Mouse (Mus musculus): ENCODE measurements around the gene Cyp1a2.

The Cyp1a2 gene

DNA sequence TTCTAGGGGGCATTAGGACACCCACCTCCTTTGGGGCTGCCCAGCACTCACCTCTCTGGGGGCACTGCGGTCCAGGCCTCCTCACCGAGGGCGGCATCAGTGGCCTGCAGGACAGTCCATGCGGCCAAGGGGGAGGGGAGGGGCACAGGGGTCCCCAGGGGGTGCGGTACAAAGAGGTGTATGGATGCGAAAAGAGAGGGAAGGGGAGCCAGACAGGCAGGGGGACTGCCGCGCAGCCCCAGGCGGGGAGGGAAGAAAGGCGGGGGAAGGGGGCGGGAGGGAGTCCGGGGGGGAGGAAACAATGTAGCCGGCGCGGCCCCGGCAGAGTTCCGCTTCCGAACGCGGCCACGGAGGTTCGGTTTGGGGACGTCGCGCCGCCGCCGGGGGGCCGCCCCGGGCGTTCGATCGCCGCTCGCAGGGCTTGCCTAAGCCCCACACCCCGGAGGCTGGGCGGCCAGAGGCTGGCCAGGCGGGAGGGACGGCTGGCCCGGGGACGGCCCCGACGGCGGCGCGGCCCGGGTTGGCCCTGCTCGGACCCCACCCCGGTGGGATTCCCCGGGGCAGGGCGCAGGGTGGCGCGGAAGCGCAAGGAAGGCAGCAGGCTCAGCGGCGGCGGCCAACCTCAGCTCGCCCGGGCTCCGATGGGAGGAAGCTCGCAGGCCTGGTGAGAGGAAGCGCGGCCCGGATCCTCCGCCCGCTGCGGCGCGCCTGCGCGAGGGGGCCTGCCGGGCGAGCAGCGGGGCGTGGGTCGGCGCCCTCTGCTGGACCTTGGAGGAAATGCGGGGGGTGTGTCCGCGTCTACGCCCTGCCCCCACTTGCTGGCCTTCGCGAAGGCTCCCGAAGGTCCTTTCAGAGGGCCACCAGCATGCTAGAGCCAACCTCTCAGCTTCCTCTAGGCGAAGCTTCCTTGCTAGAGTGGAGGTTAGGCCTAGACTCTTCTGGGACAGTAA lies 38.3 kb downstream of the Cyp1a2 start:
- peak; percentile 95 for DNase-seq

DNA sequence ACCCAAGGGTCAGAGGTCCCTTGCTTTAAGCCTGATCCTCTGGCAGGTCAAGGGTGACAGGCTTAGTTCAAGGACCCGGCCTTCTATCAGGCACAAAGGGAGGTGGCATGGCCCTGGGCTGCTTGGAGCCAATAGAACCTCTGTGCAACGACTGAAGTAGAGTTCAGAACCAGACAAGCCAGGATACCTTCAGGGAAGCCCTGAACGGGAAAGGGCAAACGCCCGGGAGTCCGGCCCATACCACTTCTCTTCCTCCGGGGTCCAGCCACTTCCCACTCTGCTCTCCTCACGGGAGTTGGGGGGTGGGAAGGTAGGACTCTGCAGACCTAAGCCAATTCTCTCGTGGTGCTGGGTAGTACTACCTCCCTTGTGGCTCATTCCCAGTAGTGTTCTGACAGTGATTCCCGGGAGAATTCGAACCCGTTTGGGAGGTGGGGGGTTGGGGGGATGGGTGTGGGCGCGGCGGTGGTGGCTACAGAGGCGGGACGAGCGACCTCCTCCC lies 39.0 kb downstream of the Cyp1a2 start:
- no peak for DNase-seq

DNA sequence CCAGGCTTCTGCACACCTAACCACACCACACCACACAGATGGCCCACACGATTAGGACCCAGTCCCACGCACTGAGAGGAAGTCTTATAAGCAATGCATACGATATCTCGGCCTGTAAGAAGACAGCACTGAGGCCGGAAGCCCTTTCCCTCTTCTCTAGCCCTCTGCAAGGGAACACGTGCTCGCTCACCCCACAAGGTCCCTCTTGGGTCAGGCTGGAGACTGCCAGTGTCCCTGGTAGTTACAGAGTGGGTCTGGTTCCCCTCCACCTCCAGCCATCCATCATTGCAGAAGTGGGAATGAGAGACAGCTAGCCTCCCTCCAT lies 39.7 kb downstream of the Cyp1a2 start:
- peak; percentile 70 for DNase-seq

DNA sequence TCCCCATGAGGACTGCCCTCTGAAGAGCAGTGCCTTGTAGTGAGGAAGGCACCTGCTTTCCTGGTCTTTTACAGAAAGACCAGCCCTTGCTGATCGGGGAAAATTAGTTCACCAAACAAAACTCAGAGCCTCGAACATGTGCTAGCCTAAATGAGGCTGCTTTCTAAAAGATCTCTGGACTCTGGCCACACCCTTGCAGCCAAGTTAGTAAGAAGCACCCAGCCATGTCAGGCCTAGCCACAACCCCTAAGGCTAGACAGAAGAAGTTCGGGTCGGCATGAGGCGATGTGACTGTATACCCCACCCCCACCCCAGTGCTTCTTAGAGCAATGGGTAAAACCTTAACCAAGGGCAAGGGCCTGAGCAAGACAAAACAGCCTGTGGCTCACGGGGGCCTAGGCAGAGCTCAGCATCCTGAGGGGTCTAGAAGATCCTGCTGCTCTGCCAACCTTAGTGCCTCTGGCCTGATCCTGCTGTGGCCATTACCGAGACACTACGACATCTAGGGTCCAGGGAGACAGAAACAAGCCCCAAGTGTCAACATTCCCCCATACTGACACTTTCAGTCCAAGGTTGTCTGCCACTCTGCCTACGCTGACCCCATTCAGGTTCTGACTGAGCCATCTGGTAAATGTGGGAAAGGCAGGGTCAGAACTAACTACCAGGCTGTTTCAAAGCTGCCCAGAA lies 40.2 kb downstream of the Cyp1a2 start:
- DNase-seq, result peak; percentile 32

DNA sequence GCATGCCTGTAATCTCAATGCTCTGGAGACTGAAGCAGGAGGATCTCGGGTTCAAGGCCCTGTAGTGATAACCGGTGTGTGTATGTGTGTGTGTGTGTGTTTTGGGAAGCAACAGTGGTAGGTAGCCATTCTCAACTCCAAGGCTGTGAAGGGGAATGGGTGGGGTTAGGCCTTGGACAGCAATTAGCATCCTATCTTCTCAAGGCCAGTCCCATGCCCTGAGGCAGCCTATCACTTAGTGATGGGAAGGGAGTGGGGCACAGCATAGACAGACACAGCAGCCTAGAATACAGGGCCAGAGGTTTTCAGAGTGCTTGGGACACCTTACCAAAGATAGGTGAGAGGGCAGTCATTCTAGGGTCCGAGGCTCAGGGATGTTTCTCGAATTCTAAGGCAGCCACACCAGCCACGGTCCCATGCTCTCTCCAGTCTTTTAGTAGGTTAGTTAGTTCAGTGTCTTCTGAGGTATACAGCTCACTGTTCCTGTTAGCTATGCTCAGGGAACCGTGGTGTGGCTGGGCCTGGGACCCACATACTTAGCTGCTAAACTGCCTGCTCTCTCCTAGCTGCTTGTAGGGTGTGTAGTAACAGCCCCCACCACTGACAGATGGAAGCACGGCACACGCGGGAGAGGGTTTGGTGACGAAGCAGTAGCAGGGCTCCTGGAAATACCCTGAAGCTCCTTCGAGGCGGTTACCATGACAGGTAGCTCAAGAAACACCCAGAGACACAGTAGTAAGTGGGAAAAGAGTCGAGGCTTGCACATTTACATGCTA lies 41.5 kb downstream of the Cyp1a2 start:
- DNase-seq, result peak; percentile 38

DNA sequence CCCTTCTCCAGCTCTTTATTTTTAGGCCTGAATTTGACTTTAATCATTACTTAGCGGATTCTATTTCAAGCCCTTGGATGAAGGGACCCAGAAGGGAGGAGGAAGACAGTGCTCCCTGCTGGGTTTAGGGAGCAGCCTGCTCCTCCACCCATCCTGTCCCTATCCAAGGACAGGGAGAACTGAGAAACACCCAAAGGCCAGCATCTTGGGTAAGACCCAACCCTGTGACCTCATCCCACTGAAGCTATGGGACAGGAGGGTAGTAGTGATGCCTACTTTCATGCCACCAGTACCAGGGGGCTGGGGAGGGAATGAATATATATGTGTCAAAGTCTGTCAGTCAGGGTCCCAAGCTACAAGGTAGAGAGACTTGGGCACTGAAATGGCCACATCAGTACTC lies 42.5 kb downstream of the Cyp1a2 start:
- no peak for DNase-seq

DNA sequence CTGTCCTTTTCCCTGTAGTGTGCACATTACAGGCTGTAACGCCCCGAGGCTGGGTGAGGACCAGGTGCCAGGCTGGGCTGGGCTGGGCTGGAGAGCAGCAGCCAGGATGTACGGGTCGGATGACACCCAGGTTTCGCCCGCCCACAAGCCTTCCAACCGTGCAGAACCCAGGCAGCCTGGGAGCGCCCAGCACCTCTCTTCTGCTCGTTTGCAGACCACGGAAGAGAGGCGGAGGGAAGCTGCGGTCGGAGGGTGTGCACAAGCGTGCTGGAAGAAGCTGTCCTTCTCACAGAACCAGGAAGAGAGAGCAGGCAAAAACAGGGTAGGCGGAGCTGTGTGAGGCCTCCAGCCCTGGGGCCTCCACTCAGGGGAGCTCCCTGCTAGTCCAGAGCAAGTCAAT lies 43.1 kb downstream of the Cyp1a2 start:
- peak; percentile 93 for DNase-seq

DNA sequence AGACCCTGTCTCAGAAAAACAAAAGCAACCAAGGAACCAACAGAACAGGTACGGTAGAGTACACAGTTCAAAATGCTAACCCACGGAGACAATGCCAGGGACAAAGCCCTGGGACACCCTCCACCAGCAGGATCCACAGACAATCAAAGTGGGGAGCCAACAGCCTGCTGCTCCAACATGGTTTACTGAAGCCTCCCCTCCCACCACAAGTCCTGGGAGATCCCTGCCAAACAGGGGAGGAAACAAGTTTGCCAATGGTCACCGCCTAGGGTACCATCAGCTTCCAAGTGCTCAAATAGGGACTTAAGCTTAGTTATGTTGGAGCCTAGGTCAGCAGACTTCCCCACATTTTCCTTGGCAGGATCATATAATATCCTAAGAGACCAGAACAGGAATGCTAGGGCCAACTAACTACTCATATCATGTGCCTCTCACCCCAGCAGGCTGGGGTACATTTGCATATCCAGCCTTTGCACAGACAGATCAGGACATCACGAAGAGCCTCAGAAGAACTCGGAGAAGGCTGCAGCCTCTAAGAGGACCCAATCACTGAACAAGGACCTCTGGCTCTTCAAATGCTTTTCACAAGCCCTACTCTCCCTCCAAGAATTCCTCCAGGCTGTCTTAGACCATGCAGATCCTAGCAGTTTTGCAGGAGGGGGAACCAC lies 43.7 kb downstream of the Cyp1a2 start:
- no peak for DNase-seq

DNA sequence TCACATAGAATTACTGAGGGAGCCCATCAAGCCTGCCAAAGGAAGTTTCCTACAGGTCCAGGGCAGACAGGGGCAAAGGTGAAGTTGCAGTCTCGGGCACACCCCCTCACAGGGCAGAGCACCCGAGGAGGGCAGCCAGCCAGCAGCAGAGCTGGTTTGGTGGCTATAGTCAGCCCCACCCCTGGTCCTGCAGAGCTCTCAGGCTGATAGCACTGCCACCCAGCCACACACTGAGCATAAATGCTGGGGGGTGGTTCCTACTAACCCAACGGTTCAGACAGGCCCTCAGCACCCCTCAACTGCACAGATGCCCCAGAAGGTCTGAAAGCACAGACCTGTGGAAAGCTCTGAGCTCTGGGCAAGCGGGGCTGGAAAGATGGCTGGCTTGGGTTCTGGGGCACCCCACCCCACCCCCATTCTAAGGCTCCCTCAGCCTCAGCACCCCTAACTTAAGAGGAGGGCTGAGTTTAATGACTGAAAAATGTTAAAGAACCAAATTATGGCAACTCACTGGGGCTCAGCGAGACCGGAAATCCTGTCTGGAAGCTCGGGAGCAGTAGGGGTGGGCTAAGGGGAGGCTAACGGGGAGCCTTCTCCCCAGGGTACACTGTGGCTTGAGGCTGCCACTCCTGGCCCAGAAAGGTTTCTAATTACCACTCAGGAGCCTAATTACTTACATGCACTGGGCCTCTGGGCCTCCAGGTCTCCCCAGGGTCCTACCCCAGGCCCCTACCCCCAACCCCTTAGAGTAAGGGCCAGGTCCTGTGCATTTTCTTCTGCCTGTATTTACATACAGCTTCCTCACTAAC lies 44.6 kb downstream of the Cyp1a2 start:
- DNase-seq, result peak; percentile 58

DNA sequence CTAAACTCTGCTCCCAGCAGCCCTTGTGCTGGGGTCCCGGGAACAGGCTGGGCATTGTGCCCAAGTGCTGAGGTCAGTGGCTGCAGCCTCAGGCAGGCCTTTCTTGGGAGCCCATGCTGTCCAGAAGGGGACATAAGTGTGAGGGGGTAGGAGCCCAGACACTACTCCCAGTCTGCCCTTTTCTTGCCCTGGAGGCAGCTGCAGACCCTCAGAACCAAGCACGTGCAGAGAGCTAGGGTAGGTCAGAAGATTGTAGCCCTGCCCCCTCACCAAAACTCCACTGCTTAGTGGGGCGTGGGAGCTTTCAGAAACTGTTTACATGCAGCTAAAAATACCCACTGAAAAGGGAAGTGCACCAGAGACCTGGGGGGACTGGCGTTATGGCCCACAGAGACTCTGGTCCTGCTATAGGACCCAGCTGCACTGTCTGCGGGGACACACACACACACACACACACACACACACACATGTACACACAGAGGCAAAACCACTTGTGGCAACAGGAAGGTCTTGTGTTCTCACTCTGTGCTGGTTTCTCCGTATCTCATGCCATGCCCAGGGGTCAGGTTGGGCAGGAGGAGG lies 45.7 kb downstream of the Cyp1a2 start:
- DNase-seq, result peak; percentile 53

DNA sequence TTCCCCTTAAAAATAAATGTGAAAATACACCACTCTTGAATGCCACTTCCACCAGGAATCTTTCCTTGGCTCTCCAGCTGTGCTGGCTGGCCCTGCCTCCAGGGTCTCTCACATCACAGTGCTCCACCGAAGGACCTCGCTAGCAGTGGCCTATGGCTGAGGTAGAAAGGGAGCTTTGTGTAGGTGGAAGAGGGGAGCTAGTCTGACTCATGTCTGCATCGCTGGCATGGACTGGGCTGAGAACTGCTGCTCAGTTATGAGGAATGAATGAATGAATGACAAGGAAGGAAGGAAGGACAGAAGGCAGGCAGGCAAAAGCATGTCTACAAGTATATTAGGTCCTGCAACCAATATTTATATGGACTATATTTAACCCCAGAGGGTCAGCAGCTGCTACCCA lies 46.2 kb downstream of the Cyp1a2 start:
- no peak for DNase-seq

DNA sequence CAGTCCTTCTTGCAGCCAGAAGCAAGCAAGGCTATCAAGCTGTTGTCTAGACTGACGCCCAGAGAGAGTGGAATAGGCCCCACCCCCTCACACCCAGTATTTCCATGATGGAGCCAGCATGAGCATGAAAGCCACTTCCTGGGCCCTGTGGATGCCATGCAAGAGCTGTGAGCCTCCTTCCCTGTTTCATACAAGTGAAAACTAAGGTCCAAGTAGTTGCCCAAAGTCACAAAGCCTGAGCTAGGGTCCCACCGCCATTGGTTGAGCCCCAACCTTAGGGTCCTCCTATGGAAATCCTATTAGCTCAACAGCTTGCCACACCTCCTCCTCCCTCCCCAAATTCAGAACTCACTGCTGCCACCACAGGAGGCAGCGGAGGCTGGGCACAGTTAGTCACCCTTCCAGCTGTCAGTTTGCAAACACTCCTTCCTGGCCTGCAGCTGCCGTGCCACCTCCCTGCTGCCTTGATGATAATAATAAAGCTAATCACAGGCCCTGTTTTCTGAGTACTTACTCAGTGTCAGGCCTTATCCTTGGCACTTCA lies 50.0 kb downstream of the Cyp1a2 start:
- DNase-seq, result peak; percentile 65

DNA sequence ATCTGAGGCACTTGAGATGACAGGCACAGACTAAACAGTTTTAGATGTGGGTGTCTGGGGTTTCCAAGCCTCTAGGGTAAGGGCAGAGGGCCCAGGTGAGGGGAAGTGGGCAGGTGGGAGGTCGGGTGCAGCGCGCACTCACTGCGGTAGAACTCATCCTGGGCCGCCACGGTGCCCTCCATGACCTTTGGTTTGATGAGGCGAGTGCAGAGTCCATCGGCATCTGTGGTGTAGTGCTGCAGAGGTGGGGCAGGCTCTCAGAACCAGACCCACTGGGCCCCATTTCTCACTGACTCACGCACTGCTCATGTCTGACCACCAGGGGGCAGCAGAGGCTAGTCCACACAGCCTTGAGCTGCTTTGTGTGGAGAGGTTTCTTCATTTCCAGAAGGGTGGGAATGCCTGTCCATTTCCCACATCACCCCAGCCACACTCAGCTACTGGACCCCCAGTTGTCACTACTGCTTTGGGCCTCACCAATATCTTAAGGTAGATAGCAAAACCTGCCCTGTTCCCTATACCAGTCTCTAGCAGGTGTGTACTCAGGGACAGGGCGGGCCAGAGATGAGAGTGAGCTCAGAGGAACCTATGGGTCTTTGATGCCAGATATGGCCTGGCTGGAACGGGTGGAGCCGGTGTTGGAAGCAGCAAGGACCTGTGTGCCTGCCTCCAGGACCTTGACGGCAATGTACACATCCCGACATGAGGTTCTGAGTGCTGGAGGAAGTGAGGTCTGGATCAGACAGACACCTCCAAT lies 54.2 kb downstream of the Cyp1a2 start:
- DNase-seq, result peak; percentile 79

DNA sequence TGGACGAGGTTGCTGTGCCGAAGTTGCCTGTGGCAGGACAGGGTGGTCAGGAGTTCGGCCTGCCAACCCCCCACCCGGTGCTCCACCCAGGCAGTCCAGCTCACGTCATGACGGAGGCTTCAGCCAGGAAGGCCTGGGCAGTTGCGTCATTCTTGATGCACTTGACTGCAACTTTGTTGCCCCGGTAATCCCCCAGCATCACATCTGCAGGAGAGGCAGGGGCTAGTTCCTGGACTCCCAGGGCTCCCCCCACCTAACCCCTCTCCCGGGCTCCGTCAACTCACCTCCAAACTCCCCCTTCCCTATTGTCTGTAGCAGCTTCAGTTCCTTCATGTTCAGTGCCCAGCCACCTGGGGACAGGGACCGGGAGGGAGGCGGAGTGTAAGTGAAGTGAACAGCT lies 54.8 kb downstream of the Cyp1a2 start:
- no peak for DNase-seq

DNA sequence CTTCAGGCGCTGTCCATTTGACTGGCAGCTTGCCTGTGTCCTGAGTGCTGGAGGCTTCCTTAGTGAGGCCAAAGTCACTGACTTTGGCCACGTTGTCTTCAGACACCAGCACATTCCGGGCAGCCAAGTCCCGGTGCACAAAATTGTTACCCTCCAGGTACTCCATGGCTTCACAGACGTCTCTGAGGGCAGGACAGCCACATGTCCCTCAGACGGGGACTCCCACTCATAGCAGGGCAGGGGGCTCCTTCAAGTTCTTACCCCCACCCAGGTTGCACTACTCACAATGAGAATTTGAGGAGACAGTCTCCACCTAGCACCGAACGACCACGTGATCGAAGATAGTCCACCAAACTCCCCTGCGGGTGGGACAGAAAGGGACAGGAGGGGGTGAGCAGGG lies 55.6 kb downstream of the Cyp1a2 start:
- DNase-seq, result no peak

DNA sequence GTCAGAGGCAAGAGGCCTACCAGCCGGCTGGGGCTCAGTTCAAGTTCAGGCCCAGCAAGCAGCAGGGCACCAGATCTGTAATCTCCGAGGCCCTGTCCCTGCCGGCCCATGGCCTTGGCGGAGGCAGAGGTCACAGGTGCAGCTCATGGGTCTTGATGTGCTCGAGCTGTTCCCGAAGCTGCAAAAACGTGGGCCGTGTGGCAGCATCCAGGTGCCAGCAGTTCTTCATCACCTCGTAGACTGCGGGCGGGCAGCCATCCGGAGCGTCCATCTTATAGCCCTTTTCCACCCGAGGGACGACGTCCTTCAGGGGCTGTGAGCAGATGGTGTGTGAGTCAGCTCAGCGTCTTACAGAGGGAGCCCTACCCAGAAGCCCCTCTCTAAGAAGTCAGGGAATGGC lies 56.3 kb downstream of the Cyp1a2 start:
- no peak for DNase-seq
